Mouse (Mus musculus): ENCODE measurements around the gene Bad. TPM values are rescaled to one million over a fixed set of nuclear protein-coding genes. Genes with fewer than 3 reads are reported as not detected.
A peak's percentile ranks its signal among the peaks of the same experiment; 100 is the strongest.

The Bad gene
- total RNA-seq, 2 experiments from 2014 or later, result 37.7 to 38.3 TPM

DNA sequence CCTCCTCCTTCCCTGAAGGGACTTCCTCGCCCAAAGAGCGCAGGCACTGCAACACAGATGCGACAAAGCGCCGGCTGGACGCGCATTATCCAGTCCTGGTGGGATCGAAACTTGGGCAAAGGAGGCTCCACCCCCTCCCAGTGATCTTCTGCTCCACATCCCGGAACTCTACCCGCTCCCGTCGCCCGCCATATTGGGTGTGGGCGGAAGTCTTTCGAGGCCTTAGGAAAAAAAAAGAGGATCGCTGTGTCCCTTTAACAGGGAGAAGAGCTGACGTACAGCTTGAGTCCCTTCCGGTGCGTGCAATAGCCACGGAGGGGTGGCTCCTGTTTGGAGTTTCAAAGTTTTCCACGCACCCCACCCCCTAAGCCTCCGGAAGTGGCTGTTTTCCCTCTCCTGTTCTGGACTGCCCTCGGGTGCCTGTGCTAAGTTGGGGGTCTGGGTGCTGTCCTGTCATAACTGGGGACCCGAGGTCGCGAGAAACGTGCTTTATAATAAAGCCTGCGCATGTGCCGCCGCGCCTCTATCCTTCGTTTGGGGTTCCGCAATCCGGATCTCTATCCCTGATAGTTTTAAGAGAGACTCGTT, 9.8 kb downstream of the Bad start:
- intact Hi-C loops (cut with DNase I), result loop anchor here (1.0 kb wide), 3 partner anchors 9 to 28 kb away; partner anchors contain the start of genes Gpr137 and Ppp1r14b
- peak; percentile 88 to 98 for DNase-seq (ENCODE audit: low spot score in 2 of 2)

DNA sequence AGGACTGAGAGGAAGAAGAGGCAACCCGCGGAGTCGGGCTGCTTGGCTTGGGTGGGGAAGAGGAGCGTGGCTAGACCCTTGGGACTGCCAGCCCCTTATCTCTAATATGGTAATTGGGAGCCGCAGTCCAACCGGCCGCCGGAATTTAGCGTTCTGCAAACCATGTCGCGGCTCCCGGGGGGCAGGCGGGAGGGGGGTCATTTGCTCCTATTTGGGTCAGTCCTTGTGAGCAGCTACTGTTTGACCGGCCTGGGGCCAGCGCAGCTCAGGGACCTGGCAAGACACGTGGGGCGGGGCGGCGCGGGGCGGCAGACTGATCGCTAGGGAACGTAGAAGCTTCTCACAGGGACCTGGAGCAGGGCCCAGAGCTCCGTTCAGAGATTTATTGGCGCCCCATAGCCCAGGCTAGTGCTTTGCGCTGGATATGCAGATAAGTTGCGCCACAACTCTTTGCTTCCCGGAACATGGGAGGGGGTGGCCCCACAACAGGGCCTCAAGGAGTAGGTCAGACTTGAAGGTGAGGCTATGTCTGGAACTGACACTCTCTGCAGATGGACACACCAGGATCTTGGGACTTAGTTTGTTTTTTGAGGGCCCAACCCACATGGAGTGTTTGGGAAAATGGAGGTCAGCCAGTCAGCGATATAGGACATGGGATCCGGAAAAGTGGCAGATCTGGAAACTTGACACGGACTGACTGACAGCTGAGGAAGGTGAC, 10.5 kb downstream of the Bad start:
- intact Hi-C loops (cut with DNase I), result loop anchor here (1.0 kb wide), 3 partner anchors 10 to 29 kb away; partner anchors contain the start of genes Gpr137 and Ppp1r14b
- peak; percentile 56 to 74 for DNase-seq (ENCODE audit: low spot score in 2 of 2)

DNA sequence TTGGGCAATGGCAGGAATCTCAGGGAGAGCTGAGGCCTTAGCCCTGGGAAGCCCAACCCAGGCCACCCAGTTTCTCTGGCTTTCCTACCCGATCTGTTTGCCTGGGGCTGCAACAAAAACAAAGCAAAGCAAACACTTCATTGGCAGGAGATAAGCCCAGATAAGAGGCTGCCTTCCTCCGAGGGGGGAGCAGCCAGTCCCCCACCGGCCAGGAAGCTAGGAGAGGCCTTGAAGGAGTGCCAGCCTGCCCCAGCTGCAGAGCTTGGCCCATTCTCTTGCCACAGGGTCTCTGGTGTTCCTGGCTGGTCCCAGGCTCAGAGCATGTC, 11.0 kb downstream of the Bad start:
- intact Hi-C loops (cut with DNase I), result no loop called here
- DNase-seq (ENCODE audit: low spot score in 2 of 2), result no peak

DNA sequence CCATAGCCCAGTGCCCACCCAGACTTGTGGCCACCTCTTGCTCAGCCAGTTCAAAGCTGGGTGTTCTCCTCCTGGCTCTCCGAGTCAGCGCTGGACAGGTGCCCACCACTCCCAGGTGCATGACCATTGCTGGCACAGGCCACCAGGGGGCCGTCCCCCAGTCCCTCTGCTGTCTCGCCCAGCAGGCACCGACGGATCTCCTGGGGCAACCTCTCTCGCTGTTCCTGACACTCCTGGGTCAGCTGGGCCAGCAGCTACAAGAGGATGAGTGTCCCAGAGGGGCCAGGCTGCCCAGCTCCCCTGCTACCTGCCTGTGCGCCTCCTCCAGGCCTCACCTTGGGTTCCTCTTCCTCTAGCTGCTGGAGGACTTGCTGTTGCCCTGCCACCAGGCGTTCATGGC, 12.4 kb downstream of the Bad start:
- no peak for DNase-seq (ENCODE audit: low spot score in 2 of 2)
- intact Hi-C loops (cut with DNase I), result no loop called here

DNA sequence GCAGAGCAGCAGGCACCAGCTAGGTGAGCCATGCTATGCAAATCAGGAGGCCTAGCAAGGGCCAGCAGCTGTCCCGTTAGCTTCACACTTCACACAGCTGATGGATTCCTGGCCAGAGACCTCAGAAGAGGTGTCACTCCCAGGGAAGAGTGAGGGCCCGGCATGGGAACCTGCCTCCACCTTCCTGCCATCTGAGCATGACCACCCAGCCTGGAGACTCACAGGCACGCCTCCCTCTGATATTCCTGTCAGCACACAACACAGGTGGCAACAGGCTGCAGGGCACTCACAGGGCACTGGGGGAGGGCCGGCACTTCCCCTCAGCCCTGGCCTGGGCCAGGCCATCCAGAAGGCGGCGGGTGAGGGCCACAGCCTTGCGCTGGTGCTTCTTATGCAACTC, 13.8 kb downstream of the Bad start:
- DNase-seq (ENCODE audit: low spot score in 2 of 2), result no peak
- intact Hi-C loops (cut with DNase I), result no loop called here

DNA sequence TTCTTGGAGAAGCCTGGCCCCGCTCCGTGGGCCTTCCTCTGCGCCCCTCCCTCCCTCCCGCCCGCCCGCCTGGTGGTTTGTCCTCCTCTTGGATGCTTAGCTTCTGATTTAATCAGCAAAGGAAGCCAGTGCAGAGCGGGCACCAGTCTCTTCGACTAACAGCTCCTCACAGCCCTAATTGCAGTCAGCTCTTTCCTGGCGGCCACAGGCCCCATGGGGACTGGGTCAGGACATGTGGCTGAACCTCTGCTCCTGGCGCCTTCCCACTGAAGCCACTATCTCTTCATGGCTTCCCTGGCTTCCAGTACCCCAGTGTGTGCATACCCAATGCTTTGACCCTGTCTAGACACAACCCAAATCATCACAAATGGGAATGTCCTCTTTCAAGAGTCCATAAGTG, 14.8 kb downstream of the Bad start:
- intact Hi-C loops (cut with DNase I), result no loop called here
- no peak for DNase-seq (ENCODE audit: low spot score in 2 of 2)

DNA sequence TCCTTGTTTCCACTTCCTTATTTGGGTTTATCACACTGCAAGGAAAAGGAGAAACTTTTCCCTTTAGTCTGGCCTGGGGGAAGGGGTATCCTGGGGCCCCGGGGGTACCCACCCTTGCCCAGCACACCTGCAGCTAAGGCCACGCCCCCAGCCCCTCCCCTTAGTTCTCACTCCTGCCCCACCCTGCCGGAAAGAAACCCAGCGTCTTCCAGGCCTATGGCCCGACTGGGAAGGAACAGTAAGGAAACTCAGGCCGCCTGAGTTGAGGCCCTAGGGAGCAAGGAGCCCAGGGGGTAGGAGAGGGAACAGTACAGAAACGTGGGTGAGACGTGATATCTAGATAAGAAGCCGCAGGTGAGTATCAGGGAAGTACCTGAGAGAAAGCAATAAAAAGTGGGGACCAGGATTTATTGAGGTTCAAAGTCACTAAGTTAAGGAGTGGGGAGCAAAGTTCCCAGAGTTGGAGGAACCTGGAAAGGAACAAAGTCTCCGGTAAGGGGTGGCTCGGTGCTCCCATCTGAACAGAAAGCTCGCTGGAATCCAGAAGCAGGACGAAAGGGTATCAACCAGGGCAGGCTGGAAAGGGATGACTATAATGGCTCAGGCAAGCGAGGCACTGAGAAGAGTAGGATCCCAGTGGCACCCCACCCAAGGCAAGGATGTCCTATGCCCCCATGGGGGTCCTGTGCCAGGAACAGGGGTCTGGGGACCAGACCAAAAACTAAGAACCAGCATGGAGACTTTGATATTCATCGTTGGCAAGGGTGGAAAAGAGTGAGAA, 27.0 kb downstream of the Bad start:
- intact Hi-C loops (cut with DNase I), result no loop called here

DNA sequence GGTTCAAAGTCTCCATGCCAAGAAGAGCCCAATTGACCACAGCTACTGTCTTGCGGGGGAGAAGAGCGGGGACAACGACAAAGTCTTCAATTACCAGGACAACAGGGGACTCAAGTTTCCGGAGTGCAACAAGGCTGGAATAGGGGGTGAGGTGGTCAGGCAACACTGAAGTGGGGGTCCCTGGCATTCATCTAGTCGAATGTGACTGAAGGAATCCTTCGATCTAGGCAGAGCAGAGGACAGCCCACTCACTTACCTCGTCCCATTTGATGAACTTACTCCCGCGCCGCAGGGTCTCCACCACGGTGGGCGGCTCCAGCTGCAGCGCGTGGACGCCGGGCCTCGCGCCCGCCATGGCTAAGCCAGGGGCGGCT, 27.6 kb downstream of the Bad start:
- intact Hi-C loops (cut with DNase I), result no loop called here
- no peak for DNase-seq (ENCODE audit: low spot score in 2 of 2)

More for the DNA sequence above, 27.0 kb downstream of the Bad start:
- DNase-seq (ENCODE audit: low spot score in 2 of 2), result no peak

DNA sequence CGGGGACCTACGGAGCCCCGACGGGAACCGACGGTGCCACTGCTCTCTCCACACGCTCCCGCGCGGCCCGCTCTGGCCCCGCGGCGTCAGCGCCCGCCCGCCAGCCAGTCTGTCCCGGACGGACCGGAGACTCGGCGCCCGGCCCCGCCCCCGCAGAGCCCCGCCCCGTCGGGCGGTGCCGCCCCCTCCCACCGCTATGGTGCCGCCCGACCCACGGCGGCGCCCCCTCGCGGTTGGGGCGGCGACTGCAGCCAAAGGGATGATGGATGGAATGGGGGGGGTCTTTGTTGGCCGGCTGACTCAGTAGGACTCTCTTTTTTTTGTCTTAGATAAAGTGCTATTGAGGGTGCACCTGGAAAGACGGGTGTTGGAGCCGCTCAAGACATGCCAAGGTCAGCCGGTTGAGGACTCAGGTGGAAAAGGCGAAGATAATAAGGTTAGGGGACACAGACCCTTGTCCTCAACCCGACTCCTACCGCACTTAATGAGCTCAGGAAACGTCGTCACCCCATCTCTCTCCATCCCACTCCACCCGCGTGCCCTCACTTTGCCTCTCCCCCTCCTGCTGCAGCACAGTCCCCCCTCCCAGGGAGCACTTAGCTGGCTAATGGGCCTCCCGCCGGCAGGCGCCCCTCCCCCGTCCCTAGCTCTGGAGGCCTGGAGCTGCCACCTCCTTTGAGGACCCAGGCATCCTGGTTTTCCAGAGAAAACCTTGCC, 28.2 kb downstream of the Bad start:
- intact Hi-C loops (cut with DNase I), result no loop called here
- no peak for DNase-seq (ENCODE audit: low spot score in 2 of 2)

DNA sequence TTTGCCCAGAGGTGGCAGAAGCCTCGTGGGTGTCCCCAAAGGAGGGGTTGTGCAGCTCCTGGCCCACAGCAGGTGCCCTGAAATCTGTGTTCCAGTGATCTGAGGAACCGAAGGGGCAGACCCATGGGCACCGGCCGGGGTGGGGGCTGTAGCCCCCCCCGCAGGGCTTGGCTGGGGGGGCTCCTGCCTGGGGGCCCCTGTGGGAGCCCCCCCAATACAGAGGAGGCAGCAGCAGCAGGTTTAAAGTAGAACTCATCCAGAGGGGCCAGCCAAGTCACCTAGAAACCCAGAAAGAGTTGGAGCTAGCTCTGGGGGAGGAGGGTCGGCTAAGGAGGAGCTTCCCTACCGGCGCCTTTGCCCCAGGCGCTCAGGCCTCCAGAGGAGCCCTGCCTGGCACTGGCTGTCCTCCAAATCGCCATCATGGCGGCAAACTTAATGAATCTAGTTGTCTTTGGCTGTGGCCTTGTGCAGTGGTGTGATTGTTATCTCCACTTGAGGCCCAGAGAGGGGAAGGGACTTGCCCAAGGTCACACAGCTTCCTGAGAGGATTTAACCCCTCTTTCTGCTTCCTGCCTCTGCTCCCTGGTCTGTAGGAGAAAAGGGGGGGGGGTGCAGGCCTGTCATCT, 28.9 kb downstream of the Bad start:
- intact Hi-C loops (cut with DNase I), result no loop called here
- DNase-seq (ENCODE audit: low spot score in 2 of 2), result no peak

DNA sequence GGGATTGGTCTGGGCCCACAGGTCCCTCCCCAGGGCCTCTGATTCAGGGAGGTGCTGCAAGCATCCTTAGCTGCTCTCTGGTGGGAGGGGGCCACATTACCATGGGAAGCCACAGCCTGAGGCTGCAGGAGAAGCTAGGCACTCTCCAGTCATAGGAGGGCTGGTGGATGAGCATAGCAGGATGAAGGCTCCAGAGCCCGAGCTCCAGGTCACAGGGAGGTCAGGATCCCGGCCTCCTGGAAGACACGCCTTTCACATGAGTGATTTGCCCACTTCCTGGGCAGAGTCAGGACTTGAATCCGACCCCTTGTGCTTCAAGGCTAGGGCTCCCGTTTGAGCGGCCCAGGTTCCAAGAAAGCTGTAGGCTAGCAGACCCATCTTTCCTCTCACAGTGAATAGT, 30.0 kb downstream of the Bad start:
- intact Hi-C loops (cut with DNase I), result no loop called here
- DNase-seq (ENCODE audit: low spot score in 2 of 2), result no peak

DNA sequence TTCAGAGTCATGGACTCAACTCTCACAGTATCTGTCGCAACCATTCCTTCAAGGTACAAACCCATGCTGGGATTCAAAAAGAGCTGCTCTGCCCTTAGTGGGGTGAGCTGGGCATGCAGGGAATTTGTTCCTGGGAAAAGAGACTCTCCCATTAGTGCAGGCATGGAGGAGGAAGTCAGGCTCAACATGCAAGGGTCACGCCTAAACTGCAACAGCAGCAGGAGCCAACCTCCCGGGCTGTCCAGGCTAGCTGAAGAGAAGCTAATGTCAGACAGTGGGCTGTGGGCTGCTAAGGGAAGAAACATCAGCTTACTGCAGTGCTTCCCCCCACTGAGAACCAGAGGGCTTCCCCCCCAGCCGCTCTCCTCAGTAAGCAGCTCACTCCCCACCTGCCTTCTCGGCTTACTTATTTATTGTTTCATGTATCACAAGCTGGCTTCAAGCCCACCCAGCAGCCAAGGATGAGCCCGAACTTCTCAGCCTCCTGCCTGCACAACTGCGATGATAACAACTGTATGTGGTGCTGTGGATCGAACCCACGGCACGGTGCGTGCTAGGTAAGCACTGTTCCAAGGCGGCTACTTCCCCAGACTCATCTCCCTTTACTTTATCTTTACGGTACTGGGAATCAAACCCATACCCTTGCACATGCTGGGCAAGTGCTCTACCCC, 30.7 kb downstream of the Bad start:
- intact Hi-C loops (cut with DNase I), result no loop called here
- no peak for DNase-seq (ENCODE audit: low spot score in 2 of 2)

DNA sequence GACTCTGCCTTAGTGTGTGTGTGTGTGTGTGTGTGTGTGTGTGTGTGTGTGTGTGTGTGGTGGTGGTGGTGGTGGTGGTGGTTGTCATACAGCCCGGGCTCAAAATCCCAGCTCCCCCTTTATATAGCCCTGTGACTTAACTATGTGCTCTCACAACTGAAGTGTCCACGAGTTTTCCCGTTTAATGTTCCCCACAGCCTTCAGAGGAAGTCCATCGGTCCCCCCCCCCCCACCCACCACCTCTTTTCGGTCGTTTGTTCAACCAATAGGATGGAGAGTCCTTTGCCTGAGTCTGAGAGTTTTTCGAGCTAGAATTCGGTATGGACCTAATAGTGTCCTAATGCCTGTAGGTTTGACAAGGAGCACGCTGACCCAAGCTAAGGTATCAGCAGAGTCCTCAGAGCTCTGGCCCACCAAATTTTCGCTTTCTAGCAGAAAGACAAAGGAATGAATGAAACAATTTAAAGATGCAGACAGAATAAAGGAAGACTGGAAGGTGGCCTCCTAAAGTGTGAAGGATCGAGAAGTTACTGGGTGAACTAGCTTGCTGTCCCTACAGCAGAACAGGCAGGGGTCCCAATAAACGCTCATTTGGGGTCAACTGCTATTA, 32.0 kb downstream of the Bad start:
- no peak for DNase-seq (ENCODE audit: low spot score in 2 of 2)
- intact Hi-C loops (cut with DNase I), result loop anchor here (1.0 kb wide), 1 partner anchor 22 kb away; no protein-coding TSS in a partner anchor

DNA sequence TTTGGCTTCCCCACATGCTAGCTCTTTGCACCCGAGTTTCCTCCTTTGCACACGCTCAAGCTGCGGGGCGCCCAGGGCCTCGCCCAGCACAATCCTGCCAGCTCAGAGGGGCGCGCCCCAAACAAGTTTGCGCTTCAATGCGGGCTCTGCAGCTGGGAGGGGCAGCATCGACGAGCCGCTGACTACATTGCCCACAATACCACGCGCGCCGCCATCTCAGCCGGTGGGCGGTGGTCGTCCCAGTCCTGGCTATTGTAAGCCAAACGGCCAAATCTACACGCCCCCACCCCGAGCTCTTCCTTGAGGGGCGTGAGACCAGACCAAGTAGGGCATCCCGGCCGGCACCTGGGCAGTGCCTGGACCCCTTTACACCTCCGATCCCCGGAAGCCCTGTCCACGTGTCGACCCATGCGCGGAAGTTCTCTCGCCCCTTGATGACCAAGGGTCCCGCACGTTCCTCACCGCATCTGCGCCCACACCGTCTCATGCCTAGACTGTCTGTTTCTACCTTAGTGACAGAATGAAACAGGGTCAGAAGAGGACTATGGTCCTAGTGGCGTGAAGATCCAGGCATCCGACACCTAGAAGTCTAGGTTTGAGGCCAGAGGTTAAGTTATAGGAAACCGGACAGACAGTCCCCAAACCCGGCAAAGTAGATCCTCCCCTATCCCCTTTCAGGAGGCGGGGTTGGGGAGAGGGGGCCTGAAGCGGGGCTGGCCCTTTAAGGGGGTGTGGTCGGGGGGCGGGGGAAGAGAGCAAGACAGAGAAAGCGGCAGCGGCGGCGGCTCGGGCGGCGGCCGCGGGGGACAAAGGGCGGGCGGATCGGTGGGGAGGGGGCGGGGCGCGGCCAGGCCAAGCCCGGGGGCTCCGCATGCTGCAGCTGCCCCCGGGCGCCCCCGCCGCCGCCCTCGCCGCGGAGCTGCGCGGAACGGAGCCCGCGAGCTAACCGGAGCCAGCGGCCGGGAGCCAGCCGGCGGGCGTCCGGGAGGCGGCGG, 32.8 kb downstream of the Bad start, which contains the start of gene Ppp1r14b:
Gene Ppp1r14b (plus strand): TSS at position 758 of the 995 bp plus-strand sequence.
- peak; percentile 76 to 81 for DNase-seq (ENCODE audit: low spot score in 2 of 2)

DNA sequence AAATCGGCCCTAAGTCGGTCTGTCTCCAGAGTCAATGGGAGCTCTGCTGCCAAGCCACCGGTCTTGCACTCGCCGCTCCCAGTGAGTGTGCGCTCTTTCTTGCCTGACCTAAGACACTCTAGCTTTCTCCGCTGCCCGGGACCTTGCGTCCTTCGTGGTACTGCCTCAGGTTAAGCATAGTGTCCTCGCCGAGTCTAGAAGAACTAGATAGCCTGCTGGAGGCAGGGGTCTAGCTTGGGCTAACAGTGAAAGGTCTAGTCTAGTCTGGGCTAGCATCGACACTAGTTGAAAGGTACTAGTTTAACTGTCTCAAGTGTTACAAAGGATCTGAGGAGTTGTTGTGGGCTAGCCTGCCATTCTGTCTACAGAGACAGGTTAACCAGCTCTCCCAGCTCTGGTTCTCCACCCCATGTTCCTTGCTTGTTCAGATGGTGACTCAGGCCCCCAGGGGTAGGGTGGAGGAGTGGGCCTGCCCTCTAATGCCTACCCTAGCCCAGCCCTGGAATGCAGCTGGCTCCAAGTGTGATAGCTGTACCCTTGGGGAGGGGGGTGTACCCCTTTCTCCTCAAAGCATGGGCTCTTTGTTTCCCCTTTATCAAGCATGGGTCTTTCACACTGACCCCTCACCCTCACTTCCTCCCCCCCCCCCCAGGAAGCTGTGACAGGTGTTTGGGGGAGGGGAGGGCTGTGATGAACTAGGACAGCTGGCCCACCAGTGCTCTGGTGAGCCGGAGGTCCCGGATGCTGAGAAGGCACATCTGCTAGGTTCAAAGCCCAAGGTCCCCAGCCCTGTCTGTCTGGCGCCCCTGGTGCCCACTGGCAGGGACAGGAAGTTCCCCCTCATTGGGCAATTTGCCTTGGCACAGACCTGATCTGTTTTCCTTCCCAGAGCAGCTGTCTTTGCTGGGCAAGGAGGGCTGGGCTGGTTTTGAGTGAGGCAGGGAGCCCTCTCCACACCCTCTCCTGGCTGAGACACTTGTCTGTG, 34.2 kb downstream of the Bad start, which contains the start of gene Plcb3:
Gene Plcb3 (minus strand): TSS at position 934 of the 985 bp plus-strand sequence.
- intact Hi-C loops (cut with DNase I), result loop anchor here (5.0 kb wide), 1 partner anchor 34 kb away; the partner anchor contains the start of genes Bad and Gpr137
- DNase-seq (ENCODE audit: low spot score in 2 of 2), result peak; percentile 64 to 66

More for the DNA sequence above, 32.8 kb downstream of the Bad start, which contains the start of gene Ppp1r14b:
- intact Hi-C loops (cut with DNase I), result loop anchor here (1.0 to 5.0 kb wide), 2 partner anchors 23 to 32 kb away; partner anchors contain the start of genes Bad and Gpr137

All from left cerebral cortex, postnatal 25 days (tissue).